Mouse (Mus musculus): Measurements from ENCODE around the gene Adm2.

Adm2 gene

DNA sequence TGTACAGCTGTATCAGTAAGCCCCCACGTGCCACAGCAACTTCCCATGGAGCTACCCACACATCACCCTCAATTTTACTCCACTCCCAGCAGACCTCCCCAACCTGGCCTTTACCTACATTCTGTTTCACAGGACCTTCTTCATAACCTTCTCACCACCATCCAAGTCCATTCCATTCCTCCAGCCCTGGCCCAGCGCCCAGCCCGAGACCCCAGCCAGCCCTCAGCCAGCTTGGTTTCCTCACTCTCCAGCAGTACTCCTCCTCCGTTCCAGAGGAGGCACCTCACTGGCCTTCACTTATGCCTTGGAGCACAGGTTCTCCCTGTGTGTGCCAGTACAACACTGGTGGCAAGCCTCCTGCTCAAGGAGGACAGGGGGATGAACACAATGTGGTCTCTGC, 9.2 kb upstream of the Adm2 start:
- DNase-seq (ENCODE audit: low spot score), result no peak

DNA sequence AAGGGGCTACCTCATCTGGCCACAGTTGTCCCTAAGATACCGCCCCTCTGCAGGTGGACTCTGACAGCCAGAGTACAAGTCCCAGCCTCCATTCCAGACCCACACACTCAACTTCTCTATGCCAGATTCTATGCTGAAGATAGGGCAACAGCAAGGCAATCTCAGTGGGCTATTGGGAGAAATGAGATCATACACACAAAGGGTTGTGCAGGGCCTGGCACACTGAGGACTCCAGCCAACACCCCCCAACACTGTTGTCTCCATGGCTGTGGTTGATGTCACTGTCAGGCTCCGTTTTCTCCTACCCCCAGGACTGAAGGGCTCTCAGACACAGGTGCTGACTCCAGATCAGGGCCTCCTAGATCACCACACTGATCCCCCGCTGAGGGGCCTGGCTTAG, 8.4 kb upstream of the Adm2 start:
- DNase-seq (ENCODE audit: low spot score), result no peak

DNA sequence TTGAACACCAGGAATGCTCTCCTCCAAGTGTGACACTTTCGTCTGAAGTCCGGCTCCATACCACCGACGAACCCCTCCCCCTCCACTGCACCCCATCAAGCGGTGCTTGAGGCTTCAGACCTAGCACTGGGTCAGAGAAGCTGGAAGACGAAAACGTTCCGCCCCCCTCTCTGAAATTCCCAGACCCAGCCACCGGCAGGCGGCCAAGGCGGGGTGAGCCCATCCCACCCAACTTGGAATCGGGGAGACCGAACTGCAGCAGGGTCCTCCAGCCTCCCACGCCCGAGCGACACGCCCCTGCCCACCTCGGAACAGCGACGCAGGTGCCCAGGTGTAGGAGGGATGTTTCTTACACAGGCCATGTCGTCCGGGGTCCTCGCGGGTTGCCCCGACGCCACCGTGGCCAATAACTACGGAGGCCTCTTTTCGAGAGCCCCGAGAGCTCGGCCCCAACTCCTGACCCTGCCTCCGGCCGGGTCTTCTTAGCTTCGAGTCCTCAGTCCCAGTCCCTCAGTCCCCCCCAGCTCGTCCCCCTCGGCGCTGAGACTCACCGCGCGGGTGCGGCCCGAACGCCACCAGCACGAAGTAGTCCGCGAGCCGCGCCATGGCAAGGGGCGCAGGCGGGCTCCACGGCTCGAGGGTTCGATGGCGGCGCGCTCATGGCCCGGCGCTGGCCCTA, 7.9 kb upstream of the Adm2 start:
- no peak for DNase-seq (ENCODE audit: low spot score)

DNA sequence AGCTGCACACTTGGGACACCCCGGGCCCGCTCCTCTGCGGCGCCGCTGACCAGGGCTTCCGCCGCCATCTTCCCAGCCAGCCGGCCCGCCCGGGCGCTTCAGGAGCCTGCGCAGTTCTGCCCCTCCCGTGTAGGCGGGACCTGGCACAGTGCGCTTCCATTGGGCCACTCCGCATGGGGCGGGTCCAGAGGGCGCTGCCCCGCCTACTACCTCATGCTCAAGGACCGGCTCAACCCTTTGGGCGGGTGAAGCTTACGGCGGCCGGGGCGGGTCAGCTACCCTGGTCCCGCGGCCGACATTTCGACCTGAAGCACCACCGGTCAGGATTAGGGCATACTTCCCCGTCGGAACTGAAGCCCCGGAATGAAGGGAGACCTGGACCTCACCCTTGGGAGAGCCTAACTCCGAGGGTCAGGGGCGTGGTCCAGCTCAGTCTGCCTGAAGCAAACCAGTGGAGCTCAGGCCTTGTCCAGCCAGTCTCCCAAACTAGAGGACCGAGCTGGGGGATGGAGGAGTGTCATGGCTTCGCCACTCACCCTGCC, 7.3 kb upstream of the Adm2 start, which contains the start of gene Sbf1:
Gene Sbf1 (minus strand): TSS at position 122 of the 542 bp plus-strand sequence.
- DNase-seq (ENCODE audit: low spot score), result peak; percentile 87

DNA sequence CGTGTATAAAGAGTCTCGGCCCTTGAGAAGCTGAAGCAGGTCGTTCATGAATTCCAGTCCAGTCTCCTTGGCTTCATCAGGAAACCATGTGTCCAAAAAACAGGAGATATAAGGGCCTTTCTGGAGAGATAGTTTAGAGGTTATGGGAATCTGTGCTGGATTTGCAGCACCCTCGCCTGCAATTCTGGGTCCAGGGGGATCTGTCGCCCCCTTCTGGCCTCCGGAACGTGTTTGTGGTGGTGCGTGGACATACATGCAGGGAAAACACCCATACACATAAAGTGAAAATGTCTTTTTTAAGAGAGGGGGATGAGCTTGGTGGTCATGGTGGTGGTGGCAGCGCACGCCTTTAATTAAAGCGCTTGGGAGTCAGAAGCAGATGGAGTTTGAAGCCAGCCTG, 6.4 kb upstream of the Adm2 start:
- no peak for DNase-seq (ENCODE audit: low spot score)

DNA sequence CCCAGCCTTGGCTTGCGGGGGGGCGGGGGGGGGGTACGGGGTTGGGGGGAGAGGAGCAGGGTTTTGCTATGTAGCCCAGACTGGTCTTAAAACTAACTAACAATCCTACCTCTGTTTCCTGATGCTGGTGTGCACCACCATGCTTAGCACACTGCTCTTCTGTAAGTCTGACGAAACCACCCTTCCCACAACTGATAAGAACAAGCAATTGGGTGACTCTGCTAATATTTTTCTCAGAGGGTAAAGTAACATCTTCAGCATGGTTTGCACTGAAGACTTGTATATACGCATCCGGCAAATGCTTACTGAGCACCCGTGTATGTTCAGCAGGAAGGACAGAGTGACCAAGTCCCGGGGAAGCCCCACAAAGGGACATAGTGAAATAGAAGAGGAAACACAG, 1.3 kb upstream of the Adm2 start:
- DNase-seq (ENCODE audit: low spot score), result no peak

DNA sequence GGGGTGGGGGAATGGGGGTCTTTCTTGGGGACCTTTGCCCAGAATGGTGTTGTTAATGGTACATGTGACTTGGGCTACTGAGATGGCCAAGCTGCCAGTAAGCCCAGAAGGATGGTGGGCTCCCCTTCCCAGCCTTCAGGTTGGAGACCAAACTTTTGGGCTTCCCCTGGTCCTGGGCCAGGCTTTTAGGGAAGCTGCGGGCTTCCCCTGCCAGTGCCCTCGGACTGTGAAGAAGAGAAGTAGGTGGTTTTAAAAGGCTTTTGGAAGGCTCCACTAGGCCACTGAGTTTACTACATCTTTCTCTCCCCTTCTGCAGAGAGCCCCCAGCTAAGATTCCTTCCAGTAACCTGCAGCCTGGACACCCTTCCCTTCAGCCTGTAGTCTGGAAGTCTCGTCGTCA, 1.1 kb downstream of the Adm2 start:
- no peak for DNase-seq (ENCODE audit: low spot score)

DNA sequence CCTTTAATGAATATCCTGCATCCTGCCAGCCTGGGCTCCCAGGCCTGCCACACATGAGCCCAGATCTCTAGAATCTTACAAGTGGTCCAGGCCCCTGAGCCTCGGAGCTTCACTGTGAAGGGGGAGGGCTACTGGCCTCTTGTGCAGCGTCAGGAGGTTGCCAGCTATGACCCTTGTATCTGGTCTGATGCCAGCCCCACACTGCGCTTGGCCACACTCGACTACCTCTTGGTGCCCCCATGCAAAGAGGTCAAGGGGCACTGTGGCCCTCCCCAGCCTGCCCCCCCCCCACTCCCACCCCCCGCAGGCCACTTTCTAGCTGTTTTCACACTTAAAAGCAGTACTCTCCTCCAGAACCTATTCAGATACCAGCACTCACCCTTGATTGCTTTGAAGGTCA, 3.9 kb downstream of the Adm2 start:
- no peak for DNase-seq (ENCODE audit: low spot score)

DNA sequence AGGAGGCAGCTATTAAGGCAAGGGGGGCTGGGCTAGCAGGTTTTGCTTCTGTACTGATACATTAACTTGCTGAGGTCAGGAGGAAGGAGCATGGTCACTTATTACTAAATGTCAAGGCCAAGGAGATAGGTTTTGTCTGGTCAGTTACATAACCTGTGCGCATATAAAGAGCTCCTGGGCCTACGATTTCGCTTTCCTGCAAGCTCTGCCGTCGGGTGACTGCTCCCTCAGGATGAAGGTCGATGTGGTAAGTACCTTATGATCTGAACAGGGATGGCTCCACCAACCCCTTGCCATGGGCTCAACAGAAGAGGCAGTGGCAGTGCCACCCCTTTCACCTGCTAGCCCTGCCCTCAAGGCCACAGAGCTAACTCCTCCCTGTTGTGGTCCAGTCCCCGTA, 11.8 kb downstream of the Adm2 start, which contains the start of gene Miox:
Gene Miox (plus strand): TSS at position 128 of the 400 bp plus-strand sequence.
- DNase-seq (ENCODE audit: low spot score), result no peak

DNA sequence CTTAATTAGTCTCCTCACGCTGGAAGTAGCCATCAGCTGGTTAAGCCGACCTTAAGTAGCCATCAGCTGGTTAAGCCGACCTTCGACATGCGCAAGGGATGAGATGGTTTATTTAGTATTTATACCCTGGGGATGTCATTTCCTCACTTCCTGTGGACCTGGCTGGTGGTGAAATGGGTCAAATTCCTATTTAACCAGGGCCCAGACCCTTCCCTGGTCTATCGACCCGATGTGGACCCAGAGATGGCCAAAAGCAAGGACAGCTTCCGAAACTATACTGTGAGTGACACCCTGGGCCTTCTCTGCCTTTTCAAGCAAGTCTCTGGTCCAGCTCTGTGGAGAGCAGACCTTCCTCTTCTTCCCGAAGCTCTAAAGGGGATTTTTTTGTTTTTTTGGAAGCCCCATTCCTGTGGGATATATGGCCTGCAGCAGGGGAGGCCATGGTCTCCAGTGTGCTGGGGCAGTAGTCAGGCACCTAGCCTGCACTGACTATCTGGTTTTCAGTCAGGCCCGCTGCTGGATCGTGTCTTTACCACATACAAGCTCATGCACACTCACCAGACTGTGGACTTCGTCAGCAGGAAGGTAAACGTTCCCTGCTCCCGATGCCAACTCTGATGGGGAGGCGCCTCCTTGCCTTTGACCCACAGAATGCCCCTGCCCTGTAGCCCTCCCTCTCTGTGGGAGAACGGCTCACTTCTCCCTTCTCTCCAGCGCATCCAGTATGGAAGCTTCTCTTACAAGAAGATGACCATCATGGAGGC, 12.4 kb downstream of the Adm2 start:
- no peak for DNase-seq (ENCODE audit: low spot score)

DNA sequence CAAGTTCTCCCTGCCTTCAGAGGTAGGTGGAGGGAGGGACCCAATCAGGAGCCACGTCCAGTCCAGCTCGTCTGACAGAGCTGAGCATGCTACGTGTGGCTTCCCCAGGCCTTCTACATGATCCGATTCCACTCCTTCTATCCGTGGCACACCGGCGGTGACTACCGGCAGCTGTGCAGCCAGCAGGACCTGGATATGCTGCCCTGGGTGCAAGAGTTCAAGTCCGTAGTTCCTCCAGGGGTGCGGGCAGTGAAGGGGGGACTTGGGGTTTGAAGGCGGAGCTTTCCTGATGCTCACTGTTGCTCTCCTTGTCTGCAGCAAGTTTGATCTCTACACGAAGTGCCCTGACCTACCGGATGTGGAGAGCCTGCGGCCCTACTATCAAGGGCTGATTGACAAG, 13.9 kb downstream of the Adm2 start:
- no peak for DNase-seq (ENCODE audit: low spot score)

DNA sequence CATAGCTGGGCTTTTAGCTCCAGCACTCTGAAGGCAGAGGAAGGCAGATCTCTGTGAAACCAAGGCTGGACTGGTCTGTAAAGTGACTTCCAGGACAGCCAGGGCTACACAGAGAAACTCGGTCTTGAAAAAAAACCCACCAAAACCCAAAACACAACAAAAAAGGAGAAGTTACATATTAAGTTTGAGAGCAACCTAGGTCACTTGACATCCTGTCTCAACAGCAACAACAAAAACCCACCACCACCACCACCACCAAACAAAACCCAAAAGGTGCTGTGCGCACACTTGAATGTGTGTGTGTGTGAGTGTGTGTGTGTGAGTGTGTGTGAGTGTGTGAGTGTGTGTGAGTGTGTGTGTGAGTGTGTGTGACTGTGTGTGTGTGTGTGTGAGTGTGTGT, 17.2 kb downstream of the Adm2 start:
- no peak for DNase-seq (ENCODE audit: low spot score)

DNA sequence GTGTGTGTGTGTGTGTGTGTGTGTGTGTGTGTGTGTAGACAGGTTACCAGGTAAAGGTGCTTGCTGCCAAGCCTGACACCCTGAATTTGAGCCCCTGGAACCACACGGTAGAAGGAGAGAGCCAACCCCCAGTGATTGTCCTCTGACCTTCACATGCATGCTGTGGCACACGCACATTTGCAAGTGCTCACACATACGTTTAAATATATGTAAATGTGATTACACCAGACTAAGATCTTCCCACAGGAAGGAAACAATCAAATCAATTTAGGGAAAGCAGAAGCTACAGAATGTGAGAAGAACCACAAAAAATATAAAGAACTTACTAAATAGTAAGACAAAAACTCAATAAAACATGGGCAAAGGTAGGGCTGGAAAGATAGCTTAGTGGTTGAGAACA, 17.6 kb downstream of the Adm2 start:
- no peak for DNase-seq (ENCODE audit: low spot score)

DNA sequence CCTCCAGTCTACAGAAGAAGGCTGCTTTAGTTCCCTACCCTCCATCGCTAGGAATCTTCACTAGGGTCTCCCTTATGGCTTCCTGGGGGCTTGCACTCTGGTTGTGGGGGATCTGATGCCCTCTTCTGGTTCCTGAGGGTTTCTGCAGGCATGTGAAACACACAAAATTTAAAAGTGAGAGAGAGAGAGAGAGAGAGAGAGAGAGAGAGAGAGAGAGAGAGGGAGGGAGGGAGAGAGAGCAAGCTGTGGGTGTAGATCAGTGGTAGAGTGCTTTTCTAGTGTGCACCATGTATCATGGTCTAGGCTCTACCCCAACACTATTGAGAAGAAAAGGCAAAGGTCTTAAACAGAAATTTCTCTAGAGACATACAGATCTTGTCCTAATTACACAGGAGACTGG, 19.2 kb downstream of the Adm2 start:
- DNase-seq (ENCODE audit: low spot score), result no peak

DNA sequence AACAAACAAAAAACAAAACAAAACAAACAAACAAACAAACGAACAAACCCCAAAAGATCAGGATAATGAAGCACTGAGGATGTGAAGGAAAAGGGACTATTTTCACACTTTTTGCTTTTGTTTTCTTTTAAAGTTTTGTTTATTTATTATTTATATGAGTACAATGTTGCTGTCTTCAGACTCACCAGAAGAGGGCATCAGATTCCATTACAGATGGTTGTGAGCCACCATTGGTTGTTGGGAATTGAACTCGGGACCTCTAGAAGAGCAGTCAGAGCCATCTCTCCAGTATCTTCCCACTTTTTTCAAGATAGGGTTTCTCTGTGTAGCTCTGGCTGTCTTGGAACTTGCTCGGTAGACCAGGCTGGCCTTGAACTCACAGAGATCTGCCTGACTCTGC, 20.8 kb downstream of the Adm2 start:
- no peak for DNase-seq (ENCODE audit: low spot score)

DNA sequence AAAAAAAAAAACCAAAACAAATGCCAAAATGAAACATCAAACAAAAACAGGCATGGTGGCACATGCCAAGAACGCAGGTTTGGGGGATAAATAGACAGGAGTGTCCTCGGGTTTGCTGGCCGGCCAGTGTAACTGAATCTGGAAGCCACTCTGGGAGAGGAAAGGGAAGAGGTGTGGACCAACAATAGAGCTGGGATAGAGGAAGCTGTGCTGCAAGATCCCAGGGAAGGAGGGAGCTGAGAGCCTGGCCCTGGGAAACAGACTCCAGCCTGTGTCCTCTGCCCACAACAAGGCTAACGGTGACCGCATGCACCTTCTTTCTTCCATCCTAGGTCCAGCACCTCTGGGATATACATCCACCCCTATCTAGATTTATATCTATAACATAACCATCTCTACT, 27.9 kb downstream of the Adm2 start:
- DNase-seq (ENCODE audit: low spot score), result no peak

DNA sequence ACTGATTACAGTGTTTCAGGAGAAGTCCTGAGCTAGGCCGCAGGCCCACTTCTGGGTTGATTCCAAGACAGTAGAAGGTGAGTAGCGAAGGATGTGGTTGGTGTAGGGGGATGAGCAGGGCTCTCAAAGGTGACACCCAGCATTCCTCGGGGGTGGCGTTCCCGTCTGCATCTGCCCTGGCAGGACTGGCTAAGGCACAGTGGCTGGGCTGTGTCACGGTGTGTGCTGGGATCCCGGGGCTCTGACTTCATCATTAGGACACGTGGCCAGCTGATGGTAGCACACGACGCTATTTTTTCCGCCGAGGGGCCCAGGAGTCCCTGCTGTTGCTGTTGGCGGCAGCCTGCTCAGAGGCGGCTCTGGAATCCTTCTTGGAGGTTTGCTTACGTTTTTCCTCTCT, 28.8 kb downstream of the Adm2 start:
- no peak for DNase-seq (ENCODE audit: low spot score)

DNA sequence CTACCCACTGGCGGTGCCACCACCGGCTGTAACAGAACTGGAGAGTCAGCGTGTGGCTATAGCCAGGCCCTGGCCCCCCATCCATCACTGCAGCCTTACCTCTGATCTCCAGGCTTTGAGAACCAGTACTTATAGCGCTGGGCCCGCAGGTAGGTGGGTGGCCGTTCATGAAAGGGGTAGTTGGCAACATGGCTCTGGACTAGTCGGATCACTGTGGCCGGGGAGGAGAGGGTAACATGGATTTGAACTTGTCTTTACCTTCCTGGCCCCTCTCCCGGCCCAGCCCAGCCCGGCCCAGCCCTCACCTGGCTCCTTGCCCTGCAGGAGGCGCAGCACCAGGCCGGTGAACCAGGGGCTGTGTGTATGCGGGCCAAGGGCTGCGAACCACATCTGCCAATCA, 29.5 kb downstream of the Adm2 start:
- no peak for DNase-seq (ENCODE audit: low spot score)

DNA sequence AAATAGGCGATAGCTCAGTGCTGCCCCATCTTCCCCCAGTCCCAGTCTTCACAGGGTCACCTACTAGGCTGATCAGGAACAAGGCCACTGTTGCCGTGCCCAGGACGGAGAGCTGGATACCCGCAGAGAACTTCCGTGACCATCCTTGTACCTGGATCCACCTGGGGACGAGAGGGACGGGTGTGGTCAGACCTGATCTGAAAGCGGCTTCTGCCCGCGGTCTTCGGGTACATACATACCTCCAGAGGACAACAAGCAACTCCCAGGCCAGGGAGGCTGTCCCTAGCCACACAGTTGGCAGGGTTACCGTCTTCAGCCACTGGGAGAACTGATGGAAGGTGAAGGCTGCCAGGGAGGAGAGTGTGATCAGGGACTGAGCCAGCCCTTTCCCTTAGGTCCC, 30.3 kb downstream of the Adm2 start:
- no peak for DNase-seq (ENCODE audit: low spot score)

DNA sequence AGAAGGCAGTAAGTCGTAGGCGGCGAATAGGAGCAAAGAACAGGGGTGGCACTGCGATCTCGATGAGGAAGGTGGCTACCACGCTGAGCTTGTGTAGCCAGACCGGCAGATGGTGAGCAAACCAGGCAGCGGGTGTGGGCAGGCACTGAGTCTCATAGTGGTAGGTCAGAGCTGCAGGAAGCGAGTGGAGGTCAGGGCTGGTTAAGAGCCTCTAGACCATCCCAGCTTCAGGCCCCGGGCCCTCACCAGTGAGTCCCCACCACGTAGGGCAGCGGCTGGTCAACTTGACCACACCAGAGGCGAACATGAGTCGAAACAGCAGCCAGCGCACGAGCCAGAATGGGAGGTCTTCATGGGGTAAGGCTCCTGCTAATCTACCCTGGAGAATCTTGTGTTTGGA, 31.3 kb downstream of the Adm2 start:
- DNase-seq (ENCODE audit: low spot score), result no peak

DNA sequence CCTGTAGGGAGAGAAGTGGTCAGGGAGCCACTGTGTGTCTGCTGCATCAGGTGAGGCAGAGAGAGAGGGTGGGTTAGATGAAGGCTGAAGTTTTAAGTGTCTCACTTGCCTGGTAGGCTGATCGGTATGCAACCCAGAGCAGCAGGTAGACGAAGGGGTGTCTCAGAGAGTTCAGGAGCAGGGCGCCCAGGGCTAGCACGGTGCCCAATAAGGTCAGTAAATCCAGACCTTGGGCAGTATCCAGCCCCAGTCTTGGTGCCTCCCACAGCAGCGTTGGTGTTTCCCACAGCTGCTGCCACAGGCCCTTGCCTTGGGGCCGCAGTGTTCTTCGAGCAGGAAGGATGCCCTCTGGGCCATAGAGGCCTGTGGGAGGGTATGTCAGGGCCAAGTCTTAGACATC, 31.9 kb downstream of the Adm2 start:
- DNase-seq (ENCODE audit: low spot score), result no peak

DNA sequence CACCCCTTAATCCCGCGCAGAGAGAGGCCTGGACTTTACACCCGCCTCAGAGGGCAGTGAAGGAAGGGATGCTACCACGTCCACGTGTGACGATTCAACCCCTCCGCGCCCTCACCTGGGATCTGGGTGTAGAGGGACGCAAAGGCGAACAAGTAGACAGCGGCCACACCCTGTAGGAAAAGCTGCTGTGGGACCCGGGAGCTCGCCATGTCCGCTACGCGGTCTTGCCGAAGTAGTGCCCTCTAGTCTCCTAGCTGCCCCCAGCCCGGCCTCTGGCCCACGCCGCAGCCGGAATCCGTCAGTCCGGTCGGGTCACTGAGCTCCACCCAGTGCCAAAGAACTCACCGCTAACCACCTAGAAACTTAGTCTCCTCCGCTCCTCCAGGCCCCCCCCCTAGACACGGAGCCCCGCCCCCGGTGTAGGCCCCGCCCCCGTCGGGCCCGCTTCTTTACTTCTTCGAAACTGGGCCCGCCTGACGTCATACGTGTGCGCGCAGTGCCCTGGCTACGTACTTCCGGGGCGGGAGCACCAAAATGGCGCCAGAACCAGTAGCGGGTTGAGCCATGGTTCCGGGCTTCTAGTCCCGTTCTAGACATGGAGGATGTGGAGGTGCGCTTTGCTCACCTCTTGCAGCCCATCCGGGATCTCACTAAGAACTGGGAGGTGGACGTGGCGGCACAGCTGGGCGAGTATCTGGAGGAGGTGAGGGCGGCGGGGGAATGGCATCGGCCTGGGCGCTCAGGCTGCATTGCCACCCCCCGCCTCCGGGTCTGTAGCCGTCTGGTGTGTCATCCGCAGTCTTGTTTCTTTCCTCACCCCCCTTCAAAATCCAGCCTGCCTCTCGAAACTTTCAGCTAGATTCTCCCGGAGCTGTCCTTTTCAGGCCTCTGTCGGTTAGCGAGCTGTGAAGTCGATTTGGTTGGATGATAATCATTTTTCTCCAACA, 33.0 kb downstream of the Adm2 start, which contains the start of the genes Lmf2 and Ncaph2:
Gene Lmf2 (minus strand): TSS at position 419 of the 947 bp plus-strand sequence.
Gene Ncaph2 (plus strand): TSS at position 479 of the 947 bp plus-strand sequence.
- DNase-seq (ENCODE audit: low spot score), result peak; percentile 80

All from urinary bladder, postnatal 10 days (tissue).